Mouse (Mus musculus): ENCODE data around the gene Abt1. TPM values are rescaled to one million over a fixed set of nuclear protein-coding genes. Genes with fewer than 3 reads are reported as not detected.

Gene Abt1
- 3.6 TPM for polyA plus RNA-seq (2015; fragmentation: Illumina TruSeq; extraction: RNeasy Lipid Tissue Mini Kit (QIAGEN cat#74804); ENCODE audit: insufficient read depth, low replicate concordance)

GRCm38 (mm10) chr13:23423286-23424051, at the start of gene Abt1:
TSS of gene Abt1 (minus strand) at chr13:23423866.

GRCm38 (mm10) chr13:23465600-23466109, 42.0 kb upstream of the Abt1 start, which contains the start of gene Btn1a1:
TSS of gene Btn1a1 (minus strand) at chr13:23465901.

GRCm38 (mm10) chr13:23368583-23369420, 54.9 kb downstream of the Abt1 start, which contains the start of gene Zfp322a:
TSS of gene Zfp322a (minus strand) at chr13:23369208.

Other genes with a start within 250 kb of the Abt1 start
- not detected for gene Vmn1r220, start 235.9 kb downstream of the Abt1 start, polyA plus RNA-seq (2015; fragmentation: Illumina TruSeq; extraction: RNeasy Lipid Tissue Mini Kit (QIAGEN cat#74804); ENCODE audit: insufficient read depth, low replicate concordance)
- gene Vmn1r221, start 209.7 kb downstream of the Abt1 start, polyA plus RNA-seq (2015; fragmentation: Illumina TruSeq; extraction: RNeasy Lipid Tissue Mini Kit (QIAGEN cat#74804); ENCODE audit: insufficient read depth, low replicate concordance) = not detected
- not detected for gene Vmn1r222, start 187.9 kb downstream of the Abt1 start, polyA plus RNA-seq (2015; fragmentation: Illumina TruSeq; extraction: RNeasy Lipid Tissue Mini Kit (QIAGEN cat#74804); ENCODE audit: insufficient read depth, low replicate concordance)
- not detected for gene Vmn1r223, start 176.7 kb downstream of the Abt1 start, polyA plus RNA-seq (2015; fragmentation: Illumina TruSeq; extraction: RNeasy Lipid Tissue Mini Kit (QIAGEN cat#74804); ENCODE audit: insufficient read depth, low replicate concordance)
- gene Zfp322a, start 54.7 kb downstream of the Abt1 start, polyA plus RNA-seq (2015; fragmentation: Illumina TruSeq; extraction: RNeasy Lipid Tissue Mini Kit (QIAGEN cat#74804); ENCODE audit: insufficient read depth, low replicate concordance) = 40.2 TPM
- 0.23 TPM for gene Btn1a1, start 42.0 kb upstream of the Abt1 start, polyA plus RNA-seq (2015; fragmentation: Illumina TruSeq; extraction: RNeasy Lipid Tissue Mini Kit (QIAGEN cat#74804); ENCODE audit: insufficient read depth, low replicate concordance)
- gene Btn2a2, start 65.0 kb upstream of the Abt1 start, polyA plus RNA-seq (2015; fragmentation: Illumina TruSeq; extraction: RNeasy Lipid Tissue Mini Kit (QIAGEN cat#74804); ENCODE audit: insufficient read depth, low replicate concordance) = 0.15 TPM
- not detected for gene Hist1h4h, start 107.2 kb upstream of the Abt1 start, polyA plus RNA-seq (2015; fragmentation: Illumina TruSeq; extraction: RNeasy Lipid Tissue Mini Kit (QIAGEN cat#74804); ENCODE audit: insufficient read depth, low replicate concordance)
- not detected for gene Hist1h2af, start 110.0 kb upstream of the Abt1 start, polyA plus RNA-seq (2015; fragmentation: Illumina TruSeq; extraction: RNeasy Lipid Tissue Mini Kit (QIAGEN cat#74804); ENCODE audit: insufficient read depth, low replicate concordance)
- gene Hist1h3g, start 111.6 kb upstream of the Abt1 start, polyA plus RNA-seq (2015; fragmentation: Illumina TruSeq; extraction: RNeasy Lipid Tissue Mini Kit (QIAGEN cat#74804); ENCODE audit: insufficient read depth, low replicate concordance) = not detected
- gene Hist1h2bh, start 119.5 kb upstream of the Abt1 start, polyA plus RNA-seq (2015; fragmentation: Illumina TruSeq; extraction: RNeasy Lipid Tissue Mini Kit (QIAGEN cat#74804); ENCODE audit: insufficient read depth, low replicate concordance) = 0.36 TPM
- not detected for gene Hist1h3f, start 120.2 kb upstream of the Abt1 start, polyA plus RNA-seq (2015; fragmentation: Illumina TruSeq; extraction: RNeasy Lipid Tissue Mini Kit (QIAGEN cat#74804); ENCODE audit: insufficient read depth, low replicate concordance)
- gene Hist1h4f, start 127.8 kb upstream of the Abt1 start, polyA plus RNA-seq (2015; fragmentation: Illumina TruSeq; extraction: RNeasy Lipid Tissue Mini Kit (QIAGEN cat#74804); ENCODE audit: insufficient read depth, low replicate concordance) = not detected
- gene Hist1h1d, start 129.4 kb upstream of the Abt1 start, polyA plus RNA-seq (2015; fragmentation: Illumina TruSeq; extraction: RNeasy Lipid Tissue Mini Kit (QIAGEN cat#74804); ENCODE audit: insufficient read depth, low replicate concordance) = 0.11 TPM
- gene Hist1h3e, start 138.5 kb upstream of the Abt1 start, polyA plus RNA-seq (2015; fragmentation: Illumina TruSeq; extraction: RNeasy Lipid Tissue Mini Kit (QIAGEN cat#74804); ENCODE audit: insufficient read depth, low replicate concordance) = not detected
- 0.52 TPM for gene Hist1h2ae, start 147.4 kb upstream of the Abt1 start, polyA plus RNA-seq (2015; fragmentation: Illumina TruSeq; extraction: RNeasy Lipid Tissue Mini Kit (QIAGEN cat#74804); ENCODE audit: insufficient read depth, low replicate concordance)
- gene Hist1h2bg, start 147.5 kb upstream of the Abt1 start, polyA plus RNA-seq (2015; fragmentation: Illumina TruSeq; extraction: RNeasy Lipid Tissue Mini Kit (QIAGEN cat#74804); ENCODE audit: insufficient read depth, low replicate concordance) = 1.1 TPM
- gene Hist1h2bf, start 150.3 kb upstream of the Abt1 start, polyA plus RNA-seq (2015; fragmentation: Illumina TruSeq; extraction: RNeasy Lipid Tissue Mini Kit (QIAGEN cat#74804); ENCODE audit: insufficient read depth, low replicate concordance) = not detected
- gene Hist1h2ad, start 150.5 kb upstream of the Abt1 start, polyA plus RNA-seq (2015; fragmentation: Illumina TruSeq; extraction: RNeasy Lipid Tissue Mini Kit (QIAGEN cat#74804); ENCODE audit: insufficient read depth, low replicate concordance) = not detected
- gene Hist1h3d, start 151.9 kb upstream of the Abt1 start, polyA plus RNA-seq (2015; fragmentation: Illumina TruSeq; extraction: RNeasy Lipid Tissue Mini Kit (QIAGEN cat#74804); ENCODE audit: insufficient read depth, low replicate concordance) = 0.39 TPM
- not detected for gene Hist1h4d, start 157.7 kb upstream of the Abt1 start, polyA plus RNA-seq (2015; fragmentation: Illumina TruSeq; extraction: RNeasy Lipid Tissue Mini Kit (QIAGEN cat#74804); ENCODE audit: insufficient read depth, low replicate concordance)
- 3.3 TPM for gene Hist1h2be, start 197.3 kb upstream of the Abt1 start, polyA plus RNA-seq (2015; fragmentation: Illumina TruSeq; extraction: RNeasy Lipid Tissue Mini Kit (QIAGEN cat#74804); ENCODE audit: insufficient read depth, low replicate concordance)
- gene Hist1h1e, start 198.7 kb upstream of the Abt1 start, polyA plus RNA-seq (2015; fragmentation: Illumina TruSeq; extraction: RNeasy Lipid Tissue Mini Kit (QIAGEN cat#74804); ENCODE audit: insufficient read depth, low replicate concordance) = 0.40 TPM

All from spleen, adult 10 weeks (tissue).